Mouse (Mus musculus) lung, embryonic 16.5 days (tissue): ENCODE results near the gene Aamp. TPM values are rescaled to one million over a fixed set of nuclear protein-coding genes. Genes with fewer than 3 reads are reported as not detected.
A peak's percentile ranks its signal among the peaks of the same experiment; 100 is the strongest.

Experiments
- ATAC-seq: fragments of 200-750 bp; cut with Nextera tagmentation; 2 replicates; pipeline ENCODE4 v1.8.0; 2017; ENCODE audit warnings: low read depth, mild to moderate bottlenecking, moderate library complexity
- H3K27ac ChIP-seq: fragments of 300-500 bp; sonication (generic); 2 replicates; pipeline ENCODE4 v1.5.1; 2014; ENCODE audit warnings: mild to moderate bottlenecking, control low read depth, low read length
- H3K27me3 ChIP-seq: fragments of 300-500 bp; sonication (generic); 2 replicates; pipeline ENCODE4 v1.6.1; 2014; ENCODE audit warnings: low read depth, low read length, mixed read lengths; ENCODE audit not compliant: control insufficient read depth, insufficient read depth
- H3K36me3 ChIP-seq: fragments of 300-500 bp; sonication (generic); 2 replicates; pipeline ENCODE4 v1.6.1; 2014; ENCODE audit warnings: low read length; ENCODE audit not compliant: control insufficient read depth, insufficient read depth
- H3K4me1 ChIP-seq: fragments of 300-500 bp; sonication (generic); replicated peaks from 2 replicates; pipeline ENCODE4 v1.6.1; 2014; ENCODE audit warnings: low read length, mixed read lengths; ENCODE audit not compliant: control insufficient read depth, insufficient read depth
- H3K4me2 ChIP-seq: fragments of 300-500 bp; sonication (generic); 2 replicates; pipeline ENCODE4 v1.6.1; 2014; ENCODE audit warnings: low read depth, low read length, control low read depth
- H3K4me3 ChIP-seq: fragments of 300-500 bp; sonication (generic); 2 replicates; pipeline ENCODE4 v1.5.1; 2014; ENCODE audit warnings: mild to moderate bottlenecking, low read length, control low read depth
- H3K9ac ChIP-seq: fragments of 300-500 bp; sonication (generic); 2 replicates; pipeline ENCODE4 v1.6.1; 2014; ENCODE audit warnings: low read length, control low read depth
- H3K9me3 ChIP-seq: fragments of 300-500 bp; sonication (generic); 2 replicates; pipeline ENCODE4 v1.6.1; 2016; ENCODE audit warnings: low read length; ENCODE audit not compliant: control insufficient read depth
- WGBS: fragments of 180-500 bp; shearing (Covaris S2); extraction: QIAGEN DNeasy Blood & Tissue Kit; methylation state at CpG from one replicate; pipeline ENCODE4 v1.1.7; 2014; 5-methylcytosine and 5-hydroxymethylcytosine counted together
- polyA plus RNA-seq: library from polyadenylated mRNA; unstranded; fragments of >200 nt; fragmentation: Nextera tagmentation; extraction: Ambion mirVana; gene quantifications from 2 replicates; pipeline ENCODE4 v1.2.1, GENCODE M21; 2015

The Aamp gene
- polyA plus RNA-seq, 1 experiment from 2014 or later = 252 TPM

GRCm38 (mm10) chr1:74314796-74315195, 30.3 kb upstream of the Aamp start:
- Histone ChIP-seq H3K36me3 (no peaks in the 10 kb centered on the region), H3K9ac (no peak overlapping the region), H3K4me3 (no peak overlapping the region), H3K27me3 (no peaks in the 10 kb centered on the region), H3K4me1 (peaks cover 3% of the 10 kb centered on the region; the same call in 1 of the 2 replicates), H3K27ac (no peak overlapping the region), H3K4me2 (no peak overlapping the region), H3K9me3 (no peaks in the 10 kb centered on the region)
- ATAC-seq = no peak
- 72% methylated on average over 3 of the region's 3 CpGs for WGBS

GRCm38 (mm10) chr1:74313049-74313692, 28.6 kb upstream of the Aamp start:
- H3K36me3 ChIP-seq = no peaks in the 10 kb centered on the region
- H3K4me2 ChIP-seq = no peak overlapping the region
- ATAC-seq = peak; percentile 72
- no peak overlapping the region for H3K27ac ChIP-seq
- no peaks in the 10 kb centered on the region for H3K27me3 ChIP-seq
- H3K4me1 ChIP-seq = peaks cover 3% of the 10 kb centered on the region; the same call in 1 of the 2 replicates
- no peaks in the 10 kb centered on the region for H3K9me3 ChIP-seq
- 0% methylated on average over 3 of the region's 3 CpGs for WGBS
- no peak overlapping the region for H3K4me3 ChIP-seq
- no peak overlapping the region for H3K9ac ChIP-seq

- H3K9me3 ChIP-seq = no peaks in the 10 kb centered on the region
- H3K4me1 ChIP-seq = peaks cover 7% of the 10 kb centered on the region
- WGBS = 16% methylated on average over 3 of the region's 3 CpGs
- no peak overlapping the region for H3K4me2 ChIP-seq
- H3K9ac ChIP-seq = no peak overlapping the region
- H3K4me3 ChIP-seq = no peak overlapping the region
- peak overlapping the region; percentile 38; the same call in 1 of the 2 replicates for H3K27ac ChIP-seq
- H3K27me3 ChIP-seq = no peaks in the 10 kb centered on the region
- ATAC-seq = no peak
- H3K36me3 ChIP-seq = no peaks in the 10 kb centered on the region
These were observed 25.2 kb upstream of the Aamp start for GRCm38 (mm10) chr1:74309767-74310166.

- Histone ChIP-seq H3K27me3 (no peaks in the 10 kb centered on the region), H3K9ac (no peak overlapping the region), H3K4me1 (peaks cover 11% of the 10 kb centered on the region), H3K9me3 (no peaks in the 10 kb centered on the region), H3K4me2 (no peak overlapping the region), H3K27ac (no peak overlapping the region), H3K4me3 (no peak overlapping the region), H3K36me3 (no peaks in the 10 kb centered on the region)
- 74% methylated on average over 10 of the region's 10 CpGs for whole genome bisulfite sequencing
- no peak for ATAC-seq
These were observed 23.7 kb upstream of the Aamp start for GRCm38 (mm10) chr1:74308001-74308964.

- Histone ChIP-seq H3K9me3 (no peaks in the 10 kb centered on the region), H3K9ac (no peak overlapping the region), H3K27ac (no peak overlapping the region), H3K4me1 (peaks cover 22% of the 10 kb centered on the region), H3K36me3 (no peaks in the 10 kb centered on the region), H3K4me2 (no peak overlapping the region), H3K4me3 (no peak overlapping the region), H3K27me3 (no peaks in the 10 kb centered on the region)
- 100% methylated on average over 1 of the region's 1 CpGs for WGBS
- ATAC-seq = no peak
These were observed 22.6 kb upstream of the Aamp start for GRCm38 (mm10) chr1:74307146-74307545.

GRCm38 (mm10) chr1:74305522-74305921, 21.0 kb upstream of the Aamp start, which contains the start of gene Tmbim1:
Gene Tmbim1 (minus strand): TSS chr1:74305622.
- Histone ChIP-seq H3K4me1 (peaks cover 30% of the 10 kb centered on the region), H3K27ac (peak within 1 kb of the TSS; percentile 96), H3K9me3 (no peaks in the 10 kb centered on the region), H3K27me3 (no peaks in the 10 kb centered on the region), H3K4me2 (peak within 1 kb of the TSS; percentile 77), H3K36me3 (no peaks in the 10 kb centered on the region), H3K4me3 (peak within 1 kb of the TSS; percentile 84), H3K9ac (peak within 1 kb of the TSS; percentile 93)
- ATAC-seq = no peak
- WGBS = 82% methylated on average over 2 of the region's 2 CpGs

GRCm38 (mm10) chr1:74304946-74305345, 20.4 kb upstream of the Aamp start:
- H3K27me3 ChIP-seq = no peaks in the 10 kb centered on the region
- H3K4me1 ChIP-seq = peaks cover 33% of the 10 kb centered on the region
- peak; percentile 63 for ATAC-seq
- no peak overlapping the region for H3K9ac ChIP-seq
- WGBS = 45% methylated on average over 4 of the region's 4 CpGs
- no peak overlapping the region for H3K4me3 ChIP-seq
- H3K9me3 ChIP-seq = no peaks in the 10 kb centered on the region
- H3K27ac ChIP-seq = peak overlapping the region; percentile 50; the same call in 1 of the 2 replicates
- H3K4me2 ChIP-seq = no peak overlapping the region
- H3K36me3 ChIP-seq = no peaks in the 10 kb centered on the region

GRCm38 (mm10) chr1:74304339-74304790, 19.8 kb upstream of the Aamp start:
- peak overlapping the region; percentile 77 for H3K4me2 ChIP-seq
- H3K4me3 ChIP-seq = peak overlapping the region; percentile 84
- H3K9ac ChIP-seq = peak overlapping the region; percentile 93
- peaks cover 36% of the 10 kb centered on the region for H3K4me1 ChIP-seq
- H3K36me3 ChIP-seq = no peaks in the 10 kb centered on the region
- H3K27me3 ChIP-seq = no peaks in the 10 kb centered on the region
- ATAC-seq = peak; percentile 34
- peak overlapping the region; percentile 96 for H3K27ac ChIP-seq
- 3% methylated on average over 12 of the region's 12 CpGs for WGBS
- H3K9me3 ChIP-seq = no peaks in the 10 kb centered on the region
